Mouse (Mus musculus): ENCODE data around the gene Sp8. TPM values are rescaled to one million over a fixed set of nuclear protein-coding genes. Genes with fewer than 3 reads are reported as not detected.

The Sp8 gene
- total RNA-seq, 1 experiment = 1.3 TPM

GRCm38 (mm10) chr12:118872673-118873072, 26.5 kb downstream of the Sp8 start:
- no peaks in the 10 kb centered on the region for H3K9me3 ChIP-seq (ENCODE audit: control insufficient read depth, insufficient read depth, low read depth, low read length)
- no peaks in the 10 kb centered on the region for H3K36me3 ChIP-seq (ENCODE audit: control insufficient read depth, insufficient read depth, low read length, poor library complexity, severe bottlenecking)
- H3K9ac ChIP-seq (ENCODE audit: insufficient read depth, low read depth, low read length, poor library complexity, severe bottlenecking) = no peak overlapping the region
- H3K27ac ChIP-seq (ENCODE audit: insufficient read depth, low read depth, low read length, poor library complexity, severe bottlenecking) = no peak overlapping the region
- no peaks in the 10 kb centered on the region for H3K4me1 ChIP-seq (ENCODE audit: control insufficient read depth in 2 of 2, insufficient read depth in 2 of 2, low read length in 2 of 2, poor library complexity in 1 of 2)
- no peak overlapping the region for H3K4me3 ChIP-seq (ENCODE audit: insufficient read depth in 1 of 2, low read depth in 1 of 2, low read length in 2 of 2, poor library complexity in 1 of 2, severe bottlenecking in 1 of 2)
- no peak for DNase-seq (ENCODE audit: low read depth, low spot score)
- in situ Hi-C loops (cut with MboI; ENCODE audit: low sequenced_read_pairs in 2 of 2, unreplicated experiment in 2 of 2) = no loop called here
- TF ChIP-seq ZNF384 (IDR thresholded peaks at IDR 0.05; ENCODE audit: low read depth, low read length) (no peak), CHD2 (IDR thresholded peaks at IDR 0.05; ENCODE audit: low read depth, low read length) (no peak), ZC3H11A (IDR thresholded peaks at IDR 0.05; ENCODE audit: borderline replicate concordance, low read depth, low read length) (no peak), MAFK (IDR thresholded peaks at IDR 0.05; ENCODE audit: insufficient read depth, low read depth, low read length) (no peak), HCFC1 (IDR thresholded peaks at IDR 0.05; ENCODE audit: borderline replicate concordance, insufficient read depth, low read length) (no peak)

GRCm38 (mm10) chr12:118882790-118883189, 36.7 kb downstream of the Sp8 start:
- DNase-seq (ENCODE audit: low read depth, low spot score) = no peak
- TF ChIP-seq HCFC1 (IDR thresholded peaks at IDR 0.05; ENCODE audit: borderline replicate concordance, insufficient read depth, low read length) (no peak), ZNF384 (IDR thresholded peaks at IDR 0.05; ENCODE audit: low read depth, low read length) (no peak), ZC3H11A (IDR thresholded peaks at IDR 0.05; ENCODE audit: borderline replicate concordance, low read depth, low read length) (no peak), CHD2 (IDR thresholded peaks at IDR 0.05; ENCODE audit: low read depth, low read length) (no peak), MAFK (IDR thresholded peaks at IDR 0.05; ENCODE audit: insufficient read depth, low read depth, low read length) (no peak)
- H3K4me3 ChIP-seq (ENCODE audit: insufficient read depth in 1 of 2, low read depth in 1 of 2, low read length in 2 of 2, poor library complexity in 1 of 2, severe bottlenecking in 1 of 2) = no peak overlapping the region
- no peaks in the 10 kb centered on the region for H3K9me3 ChIP-seq (ENCODE audit: control insufficient read depth, insufficient read depth, low read depth, low read length)
- H3K27ac ChIP-seq (ENCODE audit: insufficient read depth, low read depth, low read length, poor library complexity, severe bottlenecking) = no peak overlapping the region
- no peak overlapping the region for H3K9ac ChIP-seq (ENCODE audit: insufficient read depth, low read depth, low read length, poor library complexity, severe bottlenecking)
- no peaks in the 10 kb centered on the region for H3K36me3 ChIP-seq (ENCODE audit: control insufficient read depth, insufficient read depth, low read length, poor library complexity, severe bottlenecking)
- H3K4me1 ChIP-seq (ENCODE audit: control insufficient read depth in 2 of 2, insufficient read depth in 2 of 2, low read length in 2 of 2, poor library complexity in 1 of 2) = no peaks in the 10 kb centered on the region
- in situ Hi-C loops (cut with MboI; ENCODE audit: low sequenced_read_pairs in 2 of 2, unreplicated experiment in 2 of 2) = no loop called here

- in situ Hi-C loops (cut with MboI; ENCODE audit: low sequenced_read_pairs in 2 of 2, unreplicated experiment in 2 of 2) = no loop called here
- Histone ChIP-seq H3K9ac (ENCODE audit: insufficient read depth, low read depth, low read length, poor library complexity, severe bottlenecking) (no peak overlapping the region), H3K27ac (ENCODE audit: insufficient read depth, low read depth, low read length, poor library complexity, severe bottlenecking) (no peak overlapping the region), H3K4me1 (ENCODE audit: control insufficient read depth in 2 of 2, insufficient read depth in 2 of 2, low read length in 2 of 2, poor library complexity in 1 of 2) (no peaks in the 10 kb centered on the region), H3K9me3 (ENCODE audit: control insufficient read depth, insufficient read depth, low read depth, low read length) (no peaks in the 10 kb centered on the region), H3K4me3 (ENCODE audit: insufficient read depth in 1 of 2, low read depth in 1 of 2, low read length in 2 of 2, poor library complexity in 1 of 2, severe bottlenecking in 1 of 2) (no peak overlapping the region), H3K36me3 (ENCODE audit: control insufficient read depth, insufficient read depth, low read length, poor library complexity, severe bottlenecking) (no peaks in the 10 kb centered on the region)
- TF ChIP-seq CHD2 (IDR thresholded peaks at IDR 0.05; ENCODE audit: low read depth, low read length) = no peak
- TF ChIP-seq HCFC1 (IDR thresholded peaks at IDR 0.05; ENCODE audit: borderline replicate concordance, insufficient read depth, low read length) = no peak
- no peak for TF ChIP-seq MAFK (IDR thresholded peaks at IDR 0.05; ENCODE audit: insufficient read depth, low read depth, low read length)
- no peak for TF ChIP-seq ZNF384 (IDR thresholded peaks at IDR 0.05; ENCODE audit: low read depth, low read length)
- TF ChIP-seq ZC3H11A (IDR thresholded peaks at IDR 0.05; ENCODE audit: borderline replicate concordance, low read depth, low read length) = no peak
- DNase-seq (ENCODE audit: low read depth, low spot score) = no peak
Measured at GRCm38 (mm10) chr12:118887964-118888363, 41.8 kb downstream of the Sp8 start.

Other genes starting within 250 kb of the Sp8 start
- 2.5 and 7.6 TPM in 2 replicates for gene Abcb5, start 120.1 kb downstream of the Sp8 start, total RNA-seq (2012; rRNA removed)

Measured in ES-E14 (cell line).